Mouse (Mus musculus) embryo, embryonic 9.5 days (tissue): Measurements from ENCODE around the gene Trim58.

Experiments used
- DNase-seq: peaks from one replicate; pipeline ENCODE4 v3.0.0-alpha.2; 2017; ENCODE audit errors: extremely low spot score

The Trim58 gene

DNA sequence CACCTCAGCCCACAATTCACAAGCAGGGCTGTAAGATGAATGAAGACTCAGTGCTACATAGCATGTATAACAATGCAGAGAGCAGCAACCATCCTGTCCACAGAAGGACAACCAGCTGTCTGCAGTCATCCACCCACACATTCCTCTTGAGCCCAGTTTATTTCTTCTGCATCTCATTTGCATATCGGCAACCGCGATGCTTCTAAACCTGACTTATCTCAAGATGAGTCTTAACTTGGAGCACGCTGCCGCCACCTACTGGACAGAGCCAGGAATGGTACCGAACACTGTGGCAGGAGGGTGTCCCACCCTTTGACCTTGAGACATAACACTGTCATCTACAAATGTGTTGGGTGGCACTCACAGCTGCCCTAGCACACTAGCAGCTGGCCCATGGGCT, 3.1 kb downstream of the Trim58 start:
- DNase-seq = peak; percentile 31

DNA sequence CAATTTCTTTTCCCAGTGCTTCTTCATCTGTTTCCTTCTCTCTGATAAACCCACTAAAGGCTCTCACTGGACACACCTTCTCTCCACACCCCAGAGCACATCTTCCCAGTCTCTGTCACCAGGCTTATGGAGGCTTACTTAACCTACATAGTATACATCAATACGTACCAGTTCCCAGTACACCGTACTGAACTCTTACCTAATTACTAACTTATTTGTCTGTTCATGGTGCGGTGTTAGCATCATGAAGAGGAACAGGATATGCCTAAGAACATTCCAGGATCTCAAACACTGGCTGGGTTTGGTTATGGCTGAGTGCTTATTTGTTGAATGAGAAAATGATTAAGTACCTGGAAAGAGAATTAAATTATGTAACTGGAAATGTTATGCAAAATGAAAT, 14.9 kb downstream of the Trim58 start:
- DNase-seq = no peak

DNA sequence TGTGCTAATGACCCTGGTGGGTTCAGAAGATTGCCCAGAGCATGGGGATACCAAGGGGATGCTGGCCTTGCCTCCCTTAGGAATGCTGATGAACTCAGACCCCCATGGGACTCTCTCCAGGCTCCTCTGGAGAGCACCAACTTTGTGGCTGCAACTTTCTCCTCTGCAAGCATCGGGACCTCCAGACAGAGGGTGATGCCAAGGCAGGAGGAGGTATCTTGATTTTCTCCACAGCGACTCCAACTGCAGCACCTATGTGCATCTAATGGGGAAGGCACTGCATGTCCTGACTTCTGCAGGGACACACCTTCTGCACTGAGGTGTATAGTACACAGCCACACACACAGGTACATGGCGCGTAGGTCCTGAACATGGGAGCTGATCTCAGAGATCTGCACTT, 18.3 kb downstream of the Trim58 start, which contains the start of gene Olfr322:
Olfr322 (plus strand) TSS at position 187 of the 400 bp plus-strand sequence.
- DNase-seq = no peak

DNA sequence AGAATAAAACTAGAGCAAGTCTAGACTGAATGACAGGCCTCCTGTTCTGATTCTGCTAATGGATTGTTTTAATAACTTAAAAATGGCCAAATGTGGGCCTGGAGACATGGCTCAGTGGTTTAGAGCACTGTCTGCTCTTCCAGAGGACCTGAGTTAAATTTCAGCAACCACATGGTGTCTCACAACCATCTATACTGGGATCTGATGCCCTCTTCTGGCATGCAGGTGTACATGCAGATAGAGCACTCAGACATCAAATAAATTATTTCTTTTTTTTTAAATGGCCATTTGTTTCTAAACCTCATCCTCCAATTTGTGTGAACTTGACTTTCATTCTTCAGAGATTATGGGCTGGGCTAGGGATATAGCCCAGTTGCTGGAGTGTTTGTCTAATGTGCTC, 29.0 kb downstream of the Trim58 start:
- DNase-seq = no peak

DNA sequence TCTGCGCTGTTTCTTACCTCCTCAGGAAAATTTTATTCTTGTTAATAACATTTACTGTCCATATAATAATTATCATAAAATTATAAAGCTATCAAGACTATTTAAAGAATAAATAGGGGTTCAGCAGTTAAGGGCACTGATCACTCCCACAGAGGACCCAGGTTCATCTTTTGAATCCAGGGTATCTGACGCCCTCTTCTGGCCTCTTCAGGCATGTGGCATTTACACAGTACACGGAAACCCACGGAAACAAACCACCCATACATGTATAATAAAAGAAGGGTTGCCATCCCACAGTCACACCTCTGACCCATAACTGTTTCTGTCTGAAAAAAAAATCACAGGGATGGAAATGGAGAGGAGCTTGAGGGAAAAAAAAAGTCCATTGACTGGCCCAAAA, 31.6 kb downstream of the Trim58 start:
- DNase-seq = no peak

DNA sequence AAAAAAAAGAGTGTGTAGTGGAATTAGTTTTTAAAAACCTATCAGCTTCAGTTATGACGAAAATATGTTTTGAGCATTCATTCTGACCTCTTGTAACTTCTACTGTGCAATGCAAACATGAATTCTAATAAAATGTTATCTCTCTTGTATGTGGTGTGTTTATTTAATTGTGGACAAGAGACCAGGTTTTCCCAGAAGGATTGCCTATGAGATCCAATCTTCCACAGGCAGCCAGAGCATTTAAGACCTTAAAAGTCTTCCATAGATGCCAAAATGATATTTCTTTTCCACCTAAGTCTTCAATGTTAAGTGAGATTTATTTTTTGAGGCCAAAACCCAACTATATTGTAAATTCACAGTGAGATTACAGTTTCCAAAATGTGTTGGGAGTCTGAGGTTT, 40.5 kb downstream of the Trim58 start, which contains the start of gene Olfr320:
Olfr320 (plus strand) TSS at position 301 of the 400 bp plus-strand sequence.
- DNase-seq = no peak

DNA sequence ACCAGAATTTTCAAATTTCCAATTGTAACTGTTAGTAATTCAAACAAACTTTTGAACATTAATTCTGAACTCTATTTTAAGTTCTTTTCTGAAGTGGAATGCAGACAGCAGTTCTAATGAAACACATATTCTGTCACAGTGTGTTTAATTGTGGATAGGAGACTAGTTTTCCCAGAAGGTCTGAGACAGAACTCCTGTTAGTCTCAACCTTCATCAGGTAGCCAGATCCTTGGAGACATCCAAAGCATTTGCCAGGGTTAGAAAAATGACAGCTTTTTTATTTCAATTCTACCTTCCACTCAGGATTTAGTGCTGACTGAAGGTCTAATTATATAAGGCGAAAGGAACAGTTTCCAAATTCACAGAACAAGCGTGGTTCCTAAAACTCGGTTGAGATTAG, 58.6 kb downstream of the Trim58 start, which contains the start of gene Olfr319:
Olfr319 (plus strand) TSS at position 301 of the 400 bp plus-strand sequence.
- no peak for DNase-seq
